Mouse (Mus musculus) stomach, postnatal 0 days (tissue): ENCODE measurements at regions not wholly inside any gene's neighbourhood (a gene's known extent, or its start where the extent isn't known, plus 50 kb on each side); places are given as distances from the start of the nearest gene placed in this dataset.

Source experiments
- CTCF ChIP-seq: IDR thresholded peaks from 2 replicates; pipeline ENCODE4 v1.5.1; 2016; ENCODE audit warnings: antibody characterized with exemption, low read depth, mild to moderate bottlenecking, moderate library complexity
- EP300 ChIP-seq: optimal IDR thresholded peaks from 2 replicates; pipeline ENCODE3; 2016; ENCODE audit warnings: antibody characterized with exemption

DNA sequence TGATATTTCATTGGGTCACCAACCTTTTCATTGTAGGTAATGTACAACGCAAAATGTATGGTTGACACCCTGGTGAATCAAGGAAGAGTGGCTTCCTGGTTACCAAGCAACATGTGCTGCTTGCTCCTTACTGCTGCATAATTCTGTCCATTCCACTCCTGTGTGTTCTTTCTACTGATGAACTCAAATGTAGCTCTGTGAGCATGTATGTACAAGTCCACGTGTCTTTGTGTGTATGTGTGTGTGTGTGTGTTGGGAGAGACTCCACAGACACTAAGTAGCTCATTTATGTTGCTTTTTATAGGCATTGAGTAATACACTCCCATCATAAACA, 301.0 kb downstream of the Sfmbt2 start:
- no peak for TF ChIP-seq CTCF
- no peak for TF ChIP-seq EP300
